Mouse (Mus musculus): Measurements from ENCODE around the gene Slc16a3. TPM values are rescaled to one million over a fixed set of nuclear protein-coding genes. Genes with fewer than 3 reads are reported as not detected.

Slc16a3 gene
- polyA plus RNA-seq, 1 experiment from 2014 or later, result 34.2 TPM

- Histone ChIP-seq H3K27me3 (no peaks in the 10 kb centered on the region), H3K36me3 (replicated peaks) (no peaks in the 10 kb centered on the region), H3K27ac (no peak overlapping the region), H3K4me3 (replicated peaks) (no peak overlapping the region), H3K4me1 (no peaks in the 10 kb centered on the region), H3K4me2 (no peak overlapping the region), H3K9ac (no peak overlapping the region), H3K9me3 (no peaks in the 10 kb centered on the region)
- whole genome bisulfite sequencing, result 79% methylated on average over 6 of the region's 6 CpGs
- ATAC-seq (ENCODE audit: low FRiP score), result no peak
Observed at GRCm38 (mm10) chr11:121006184-121006583, 57.9 kb downstream of the Slc16a3 start.

- ATAC-seq (ENCODE audit: low FRiP score), result no peak
- Histone ChIP-seq H3K4me2 (no peak overlapping the region), H3K27me3 (no peaks in the 10 kb centered on the region), H3K36me3 (replicated peaks) (no peaks in the 10 kb centered on the region), H3K4me3 (replicated peaks) (no peak overlapping the region), H3K27ac (no peak overlapping the region), H3K9me3 (no peaks in the 10 kb centered on the region), H3K9ac (no peak overlapping the region), H3K4me1 (peaks cover 3% of the 10 kb centered on the region; the same call in 1 of the 2 replicates)
- 94% methylated on average over 3 of the region's 3 CpGs for WGBS
Observed at GRCm38 (mm10) chr11:121010044-121010755, 61.9 kb downstream of the Slc16a3 start.

Other genes starting within 250 kb of the Slc16a3 start
- gene Cenpx, start 234.7 kb upstream of the Slc16a3 start, polyA plus RNA-seq (2016; fragmentation: Nextera tagmentation; extraction: Ambion mirVana), result 125 and 127 TPM in 2 replicates
- gene Lrrc45, start 234.6 kb upstream of the Slc16a3 start, polyA plus RNA-seq (2016; fragmentation: Nextera tagmentation; extraction: Ambion mirVana), result 73.8 and 74.7 TPM in 2 replicates
- 48.3 and 48.5 TPM in 2 replicates for gene Rac3, start 227.0 kb upstream of the Slc16a3 start, polyA plus RNA-seq (2016; fragmentation: Nextera tagmentation; extraction: Ambion mirVana)
- gene Dcxr, start 221.2 kb upstream of the Slc16a3 start, polyA plus RNA-seq (2016; fragmentation: Nextera tagmentation; extraction: Ambion mirVana), result 9.1 and 9.2 TPM in 2 replicates
- gene Cbr2, start 216.4 kb upstream of the Slc16a3 start, polyA plus RNA-seq (2016; fragmentation: Nextera tagmentation; extraction: Ambion mirVana), result 0.67 and 0.95 TPM in 2 replicates
- 5.2 and 6.1 TPM in 2 replicates for gene Hmga1b, start 185.7 kb upstream of the Slc16a3 start, polyA plus RNA-seq (2016; fragmentation: Nextera tagmentation; extraction: Ambion mirVana)
- 58.1 and 63.7 TPM in 2 replicates for gene Rfng, start 164.3 kb upstream of the Slc16a3 start, polyA plus RNA-seq (2016; fragmentation: Nextera tagmentation; extraction: Ambion mirVana)
- 246 and 247 TPM in 2 replicates for gene Gps1, start 164.2 kb upstream of the Slc16a3 start, polyA plus RNA-seq (2016; fragmentation: Nextera tagmentation; extraction: Ambion mirVana)
- gene Dus1l, start 152.1 kb upstream of the Slc16a3 start, polyA plus RNA-seq (2016; fragmentation: Nextera tagmentation; extraction: Ambion mirVana), result 67.9 and 69.6 TPM in 2 replicates
- gene Fasn, start 123.9 kb upstream of the Slc16a3 start, polyA plus RNA-seq (2016; fragmentation: Nextera tagmentation; extraction: Ambion mirVana), result 118 and 139 TPM in 2 replicates
- 6.7 and 8.8 TPM in 2 replicates for gene Ccdc57, start 15.6 kb upstream of the Slc16a3 start, polyA plus RNA-seq (2016; fragmentation: Nextera tagmentation; extraction: Ambion mirVana)
- 150 and 165 TPM in 2 replicates for gene Csnk1d, start 42.9 kb downstream of the Slc16a3 start, polyA plus RNA-seq (2016; fragmentation: Nextera tagmentation; extraction: Ambion mirVana)
- not detected in 2 replicates for gene Cd7, start 90.9 kb downstream of the Slc16a3 start, polyA plus RNA-seq (2016; fragmentation: Nextera tagmentation; extraction: Ambion mirVana)
- not detected in 2 replicates for gene Sectm1b, start 115.1 kb downstream of the Slc16a3 start, polyA plus RNA-seq (2016; fragmentation: Nextera tagmentation; extraction: Ambion mirVana)
- gene Sectm1a, start 132.7 kb downstream of the Slc16a3 start, polyA plus RNA-seq (2016; fragmentation: Nextera tagmentation; extraction: Ambion mirVana), result not detected in 2 replicates
- gene Tex19.2, start 170.2 kb downstream of the Slc16a3 start, polyA plus RNA-seq (2016; fragmentation: Nextera tagmentation; extraction: Ambion mirVana), result 0.09 TPM in 1 of 2 replicates, not detected in the other
- not detected in 2 replicates for gene Tex19.1, start 197.7 kb downstream of the Slc16a3 start, polyA plus RNA-seq (2016; fragmentation: Nextera tagmentation; extraction: Ambion mirVana)
- gene Uts2r, start 211.8 kb downstream of the Slc16a3 start, polyA plus RNA-seq (2016; fragmentation: Nextera tagmentation; extraction: Ambion mirVana), result not detected in 2 replicates